Mouse (Mus musculus) WW6 (cell line): ENCODE results near the gene Atp6v0a4.

Experiments
- DNase-seq: peaks from one replicate; pipeline ENCODE4 v3.0.0-alpha.2; 2013; ENCODE audit warnings: low read depth, low spot score

Gene Atp6v0a4

GRCm38 (mm10) chr6:38124207-38124835, at the start of gene Atp6v0a4:
Atp6v0a4 (minus strand) TSS chr6:38124586.
- no peak for DNase-seq

GRCm38 (mm10) chr6:38165385-38165784, 41.0 kb upstream of the Atp6v0a4 start:
- no peak for DNase-seq

- no peak for DNase-seq
Observed at GRCm38 (mm10) chr6:38164705-38165104, 40.3 kb upstream of the Atp6v0a4 start.

GRCm38 (mm10) chr6:38162825-38163504, 38.6 kb upstream of the Atp6v0a4 start:
- DNase-seq, result no peak

DNA sequence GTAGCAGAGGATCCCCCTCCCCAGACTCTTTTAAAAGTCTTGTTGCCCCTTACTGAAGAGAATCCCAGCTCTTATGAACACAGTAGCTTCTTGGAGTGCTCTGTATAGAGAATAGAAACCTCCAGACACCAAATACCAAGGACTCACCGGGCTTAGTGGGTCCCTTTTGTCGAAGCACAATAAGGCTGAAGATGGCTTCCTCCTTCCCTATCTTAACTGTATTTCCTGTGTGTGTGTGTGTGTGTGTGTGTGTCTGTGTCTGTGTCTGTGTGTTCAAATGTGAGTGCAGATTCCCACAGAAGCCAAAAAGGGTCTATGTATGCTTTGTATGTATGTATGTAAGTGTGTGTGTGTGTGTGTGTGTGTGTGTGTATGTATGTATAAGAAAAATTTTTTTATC, 36.2 kb upstream of the Atp6v0a4 start:
- DNase-seq, result no peak

DNA sequence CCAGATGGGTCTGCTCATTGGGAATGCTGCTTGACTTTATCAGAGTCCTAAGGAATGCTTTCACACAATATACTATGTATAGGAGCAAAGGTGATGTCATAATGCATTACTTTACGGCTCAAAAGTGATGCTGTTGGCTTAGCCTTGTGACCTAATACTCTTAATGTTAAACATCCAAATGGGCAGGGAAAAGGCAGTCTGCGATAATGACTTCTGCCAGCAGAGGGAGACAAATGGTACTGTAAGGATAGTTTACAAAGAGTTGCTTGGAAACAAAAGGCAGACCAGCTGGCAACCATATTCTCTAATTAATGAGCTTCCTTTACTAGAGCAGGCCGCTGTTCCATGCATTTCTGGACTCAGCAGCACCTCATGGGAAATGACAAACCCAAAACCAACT, 35.7 kb upstream of the Atp6v0a4 start:
- peak; percentile 45 for DNase-seq

- no peak for DNase-seq
Observed at GRCm38 (mm10) chr6:38159576-38159975, 35.2 kb upstream of the Atp6v0a4 start.

DNA sequence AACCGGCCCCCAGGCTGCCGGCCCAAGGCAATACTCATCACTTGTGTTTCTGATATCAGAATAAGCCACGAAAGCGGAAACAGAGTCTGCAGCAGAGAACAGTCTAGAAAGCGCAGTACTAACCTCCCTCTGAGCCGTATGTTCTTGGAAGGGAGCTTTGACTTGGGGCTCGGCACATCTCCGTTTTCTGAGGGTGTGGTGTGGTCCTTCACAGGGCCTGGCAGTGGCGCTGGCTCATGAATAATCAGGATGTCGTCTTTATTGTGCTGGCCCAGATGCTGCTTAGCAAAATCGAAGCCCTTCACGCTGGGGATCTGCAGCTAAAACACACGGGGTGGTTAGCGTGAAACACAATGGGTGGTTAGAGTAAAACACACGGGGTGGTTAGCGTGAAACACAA, 33.5 kb upstream of the Atp6v0a4 start:
- no peak for DNase-seq

DNA sequence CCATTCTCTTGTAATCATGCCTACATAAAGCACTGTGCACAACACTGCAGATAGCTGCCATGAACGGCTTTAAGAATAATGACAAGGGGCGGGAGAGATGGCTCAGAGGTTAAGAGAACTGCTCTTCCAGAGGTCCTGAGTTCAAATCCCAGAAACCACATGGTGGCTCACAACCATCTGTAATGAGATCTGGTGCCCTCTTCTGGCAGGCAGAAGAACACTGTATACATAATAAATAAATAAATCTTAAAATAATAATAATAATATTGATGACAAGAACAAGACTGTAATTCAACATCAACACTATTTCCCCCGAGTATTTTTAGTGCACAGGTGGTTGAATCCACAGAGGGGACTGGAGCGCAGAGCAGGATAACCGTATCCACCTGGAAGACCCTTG, 31.8 kb upstream of the Atp6v0a4 start:
- no peak for DNase-seq

DNA sequence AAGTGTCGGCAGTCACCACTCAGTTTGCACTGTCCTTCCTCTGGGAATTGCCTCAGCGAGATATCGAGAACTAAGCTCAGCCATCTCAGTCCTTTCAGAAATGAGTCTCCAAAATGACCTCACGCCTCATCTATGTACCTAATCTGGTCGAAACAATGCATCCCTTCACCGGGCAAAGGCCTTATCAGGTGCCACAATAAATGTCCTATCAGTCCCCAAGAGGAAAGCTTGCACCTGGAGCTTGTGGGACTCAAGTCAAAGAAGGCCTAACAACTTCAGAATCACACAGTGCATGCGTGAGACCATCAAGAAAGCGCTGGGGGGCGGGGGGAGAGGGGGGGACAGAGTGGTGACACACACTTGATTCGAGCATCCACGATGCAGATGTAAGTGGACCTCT, 27.9 kb upstream of the Atp6v0a4 start:
- no peak for DNase-seq

GRCm38 (mm10) chr6:38149483-38149882, 25.1 kb upstream of the Atp6v0a4 start:
- no peak for DNase-seq

DNA sequence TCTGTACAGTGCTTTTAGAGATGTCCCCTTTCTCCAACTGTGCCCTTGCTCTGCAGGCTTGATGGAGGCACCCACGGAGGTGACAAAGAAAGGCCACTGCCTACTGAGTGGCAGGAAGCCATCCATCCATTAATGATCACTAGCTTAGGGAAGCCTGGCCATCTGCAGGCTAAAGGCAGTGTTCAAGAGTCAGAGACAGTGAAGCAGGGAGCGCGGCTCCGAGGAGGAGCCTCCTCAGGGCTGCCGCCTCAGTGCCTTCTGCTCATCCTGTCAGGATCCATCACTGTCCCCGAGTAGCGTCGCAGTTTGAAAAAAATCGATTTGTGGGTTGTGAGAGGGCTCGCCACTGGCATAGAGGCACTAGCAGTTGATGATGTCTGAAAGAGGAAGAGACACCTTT, 24.2 kb upstream of the Atp6v0a4 start:
- no peak for DNase-seq

DNA sequence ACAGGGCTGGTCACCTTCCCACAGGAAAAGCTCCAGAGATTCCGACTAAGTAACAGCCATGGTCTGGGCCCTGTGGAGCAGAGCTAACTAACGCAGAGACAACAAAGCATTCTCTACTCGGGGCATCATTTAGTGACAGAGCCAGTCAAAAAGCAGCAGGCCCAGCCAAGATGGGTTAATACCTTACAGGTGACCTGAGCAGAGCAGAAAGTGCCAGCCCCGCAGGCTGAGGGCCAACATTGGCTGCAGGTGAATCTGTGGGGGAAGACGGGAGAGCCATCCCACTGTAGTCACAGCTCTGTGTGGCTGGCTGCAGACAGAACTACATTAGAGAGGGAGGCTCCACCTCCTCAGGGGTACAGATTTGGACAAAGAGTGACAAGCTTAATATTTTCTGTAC, 22.9 kb upstream of the Atp6v0a4 start:
- no peak for DNase-seq

- DNase-seq, result no peak
Observed at GRCm38 (mm10) chr6:38145463-38146065, 21.2 kb upstream of the Atp6v0a4 start.

DNA sequence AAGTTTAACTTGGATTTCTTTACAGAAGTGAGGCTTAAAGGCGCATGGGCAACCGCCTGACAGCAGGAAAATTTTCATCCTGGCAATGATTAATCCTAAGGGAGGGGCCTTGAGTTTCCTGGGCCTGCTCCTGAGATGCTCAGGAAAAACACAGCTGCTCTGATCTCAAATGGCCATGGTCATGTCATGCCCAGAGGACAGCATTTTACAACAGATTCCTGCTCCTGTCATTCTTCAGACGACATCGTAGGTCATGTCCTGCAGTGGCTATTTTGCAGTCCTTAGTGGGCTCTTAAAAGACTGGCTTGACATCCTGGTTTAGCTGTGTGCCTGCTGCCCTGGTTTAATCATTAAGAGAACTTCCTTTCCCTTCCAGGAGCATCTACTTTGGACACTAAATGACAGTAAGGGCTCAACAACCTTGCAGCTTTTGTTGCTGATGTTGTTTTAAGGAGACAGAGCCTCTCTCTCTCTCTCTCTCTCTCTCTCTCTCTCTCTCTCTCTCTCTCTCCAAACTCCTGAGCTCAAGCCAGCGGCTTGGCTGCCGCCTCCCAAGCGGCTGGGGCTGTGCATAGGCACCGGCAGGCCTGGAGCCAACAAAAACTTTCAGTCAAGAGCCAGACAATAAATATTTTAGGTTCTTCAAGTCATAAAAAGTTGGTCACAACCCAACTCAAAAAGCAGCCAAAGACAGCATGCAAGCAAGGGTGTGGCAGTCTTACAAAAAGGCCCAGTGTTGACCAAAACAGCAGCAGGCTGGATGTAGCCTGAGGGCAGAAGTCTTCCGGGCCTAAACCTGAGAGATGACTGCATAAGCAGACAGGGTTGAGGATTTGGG, 20.0 kb upstream of the Atp6v0a4 start:
- DNase-seq, result no peak

DNA sequence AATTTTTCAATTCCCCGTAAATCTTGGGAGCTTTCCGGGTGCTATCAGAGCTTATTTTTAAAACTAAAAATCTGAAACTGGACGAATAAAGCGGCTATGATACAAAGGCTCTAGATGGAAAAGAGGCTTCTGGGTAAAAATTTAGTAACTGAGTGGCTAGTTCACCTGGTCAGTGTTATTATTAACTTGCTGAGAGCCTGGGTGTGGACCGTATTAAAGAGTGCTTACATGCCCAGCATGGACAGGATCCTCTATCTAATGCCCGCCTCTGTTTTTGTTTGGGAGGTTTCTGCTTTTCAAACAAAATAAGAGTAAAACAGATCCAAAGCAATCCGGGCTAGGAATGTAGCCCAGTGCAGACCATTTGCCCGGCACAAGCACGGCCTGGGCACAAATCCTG, 16.0 kb upstream of the Atp6v0a4 start:
- DNase-seq, result no peak

DNA sequence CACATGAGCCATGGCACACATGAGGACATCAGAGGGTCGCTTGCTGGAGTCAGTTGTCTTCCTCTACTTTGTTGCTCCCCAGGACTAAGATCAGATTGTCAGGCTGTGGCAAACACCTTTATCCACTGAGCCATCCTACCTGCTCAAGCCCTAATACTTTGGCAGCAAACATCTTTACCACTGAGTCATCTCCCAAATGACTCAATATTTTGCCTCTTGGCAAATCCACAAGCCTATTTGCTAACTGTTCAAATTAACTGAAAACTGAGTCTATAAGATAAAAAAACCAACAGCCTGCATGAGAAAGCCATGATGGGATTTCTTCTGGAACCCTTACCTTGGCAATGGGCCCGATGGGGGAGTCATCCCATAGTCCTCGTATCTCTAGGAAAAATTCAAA, 14.7 kb upstream of the Atp6v0a4 start:
- DNase-seq, result no peak

- no peak for DNase-seq
Observed at GRCm38 (mm10) chr6:38134806-38135559, 10.6 kb upstream of the Atp6v0a4 start.

DNA sequence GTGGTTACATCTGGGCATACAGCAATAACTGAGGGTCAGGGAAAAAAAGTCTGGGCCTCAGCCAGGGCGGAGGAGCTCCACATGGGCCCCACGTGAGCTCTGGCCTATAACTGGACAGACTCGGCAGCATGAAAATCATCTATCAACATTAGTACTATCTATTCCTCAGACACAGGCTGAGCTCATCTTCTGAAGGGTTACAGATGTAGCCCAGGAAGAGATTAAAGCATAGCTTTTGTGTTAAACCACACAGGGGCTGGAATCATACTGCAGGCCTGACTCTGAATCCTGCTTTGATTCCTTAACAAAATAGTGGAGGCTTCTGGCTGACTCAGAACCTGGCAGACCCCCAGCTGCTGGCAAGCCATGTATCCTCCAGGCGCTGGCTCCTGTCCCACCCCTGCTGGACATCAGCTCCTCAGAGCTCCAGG, 7.4 kb upstream of the Atp6v0a4 start:
- DNase-seq, result no peak

- DNase-seq, result no peak
Observed at GRCm38 (mm10) chr6:38129883-38130282, 5.5 kb upstream of the Atp6v0a4 start.

- DNase-seq, result no peak
Observed at GRCm38 (mm10) chr6:38128115-38128514, 3.7 kb upstream of the Atp6v0a4 start.
